Mouse (Mus musculus) frontal cortex, postnatal 36 days (tissue): ENCODE results near the gene Atad5.

Source experiments
- DNase-seq, 2 experiments: peaks; one replicate each; pipeline ENCODE4 v3.0.0; 2022; ENCODE audit warnings: low spot score in 2 of 2

Gene Atad5

GRCm38 (mm10) chr11:80150566-80150965 is 61.4 kb downstream of the Atad5 start:
- DNase-seq, result no peak

GRCm38 (mm10) chr11:80151541-80151940 is 62.3 kb downstream of the Atad5 start:
- no peak for DNase-seq

- DNase-seq, result no peak
Measured at GRCm38 (mm10) chr11:80152376-80152775, 63.2 kb downstream of the Atad5 start.

GRCm38 (mm10) chr11:80153857-80154495 is 64.8 kb downstream of the Atad5 start, which contains the start of gene Adap2:
Gene Adap2 (plus strand): TSS chr11:80154105.
- DNase-seq, result peak; percentile 59 to 61

GRCm38 (mm10) chr11:80154501-80154900 is 65.3 kb downstream of the Atad5 start:
- DNase-seq, result no peak

- no peak for DNase-seq
Measured at GRCm38 (mm10) chr11:80155541-80155940, 66.3 kb downstream of the Atad5 start.

- no peak for DNase-seq
Measured at GRCm38 (mm10) chr11:80155961-80156360, 66.8 kb downstream of the Atad5 start.

- no peak for DNase-seq
Measured at GRCm38 (mm10) chr11:80156841-80157240, 67.6 kb downstream of the Atad5 start.

GRCm38 (mm10) chr11:80159018-80159417 is 69.8 kb downstream of the Atad5 start:
- no peak for DNase-seq

- DNase-seq, result no peak
Measured at GRCm38 (mm10) chr11:80161041-80161440, 71.8 kb downstream of the Atad5 start.

GRCm38 (mm10) chr11:80163362-80164116 is 74.3 kb downstream of the Atad5 start:
- no peak for DNase-seq

GRCm38 (mm10) chr11:80164224-80164623 is 75.0 kb downstream of the Atad5 start:
- no peak for DNase-seq

GRCm38 (mm10) chr11:80168121-80168520 is 78.9 kb downstream of the Atad5 start:
- DNase-seq, result no peak

- no peak for DNase-seq
Measured at GRCm38 (mm10) chr11:80168611-80169249, 79.5 kb downstream of the Atad5 start.

- DNase-seq, result no peak
Measured at GRCm38 (mm10) chr11:80169629-80170028, 80.4 kb downstream of the Atad5 start.

GRCm38 (mm10) chr11:80170351-80170750 is 81.2 kb downstream of the Atad5 start:
- DNase-seq, result no peak

- DNase-seq, result no peak
Measured at GRCm38 (mm10) chr11:80171884-80172283, 82.7 kb downstream of the Atad5 start.

- DNase-seq, result no peak
Measured at GRCm38 (mm10) chr11:80173963-80174670, 84.9 kb downstream of the Atad5 start.

- DNase-seq, result no peak
Measured at GRCm38 (mm10) chr11:80176911-80177895, 88.0 kb downstream of the Atad5 start.

- DNase-seq, result no peak
Measured at GRCm38 (mm10) chr11:80178316-80178715, 89.1 kb downstream of the Atad5 start.
